Mouse (Mus musculus): ENCODE measurements around the gene Dcaf10. TPM values are rescaled to one million over a fixed set of nuclear protein-coding genes. Genes with fewer than 3 reads are reported as not detected.

Dcaf10 gene
- polyA plus RNA-seq, 1 experiment from 2014 or later, result 8.0 TPM

Small RNA genes lying within 50 kb of the gene (microRNA-seq; reads per million reads assigned to microRNA genes)
- not detected for gene Gm25692

Other genes starting within 250 kb of the Dcaf10 start
- 152 and 166 TPM in 2 replicates for gene Tomm5, start 234.0 kb upstream of the Dcaf10 start, polyA plus RNA-seq (2015; fragmentation: Nextera tagmentation; extraction: Ambion mirVana)
- gene Frmpd1, start 157.2 kb upstream of the Dcaf10 start, polyA plus RNA-seq (2015; fragmentation: Nextera tagmentation; extraction: Ambion mirVana), result 2.9 and 3.0 TPM in 2 replicates
- 22.6 and 24.6 TPM in 2 replicates for gene Trmt10b, start 45.0 kb upstream of the Dcaf10 start, polyA plus RNA-seq (2015; fragmentation: Nextera tagmentation; extraction: Ambion mirVana)
- gene Exosc3, start 631 bp downstream of the Dcaf10 start, polyA plus RNA-seq (2015; fragmentation: Nextera tagmentation; extraction: Ambion mirVana), result 39.7 and 53.4 TPM in 2 replicates
- gene Slc25a51, start 66.7 kb downstream of the Dcaf10 start, polyA plus RNA-seq (2015; fragmentation: Nextera tagmentation; extraction: Ambion mirVana), result 69.4 and 77.5 TPM in 2 replicates
- gene Shb, start 190.4 kb downstream of the Dcaf10 start, polyA plus RNA-seq (2015; fragmentation: Nextera tagmentation; extraction: Ambion mirVana), result 4.0 and 4.2 TPM in 2 replicates